Mouse (Mus musculus) testis, adult 2 months (tissue): Measurements from ENCODE around the gene Pdcd6ip.
A peak's percentile ranks its signal among the peaks of the same experiment; 100 is the strongest.

Source experiments
- CTCF ChIP-seq: fragments of 200-500 bp; IDR thresholded peaks from 2 replicates; pipeline ENCODE4 v1.5.1; 2012; ENCODE audit warnings: low read depth, mild to moderate bottlenecking, inconsistent platforms, low read length, moderate library complexity; ENCODE audit not compliant: control insufficient read depth, insufficient read depth, insufficient replicate concordance
- POLR2A ChIP-seq: fragments of 200-500 bp; IDR thresholded peaks from 2 replicates; pipeline ENCODE4 v1.6.1; 2012; ENCODE audit warnings: low read depth, mild to moderate bottlenecking, inconsistent platforms, low read length, moderate library complexity; ENCODE audit not compliant: control insufficient read depth

- peak; percentile 4; the same call in 1 of the 2 replicates for TF ChIP-seq CTCF
- TF ChIP-seq POLR2A = no peak
Observed at GRCm38 (mm10) chr9:113645153-113645836, 62.8 kb downstream of the Pdcd6ip start.
